Mouse (Mus musculus): ENCODE data around the gene Tmem179b. TPM values are rescaled to one million over a fixed set of nuclear protein-coding genes. Genes with fewer than 3 reads are reported as not detected.

Gene Tmem179b
- polyA plus RNA-seq (2015; fragmentation: Nextera tagmentation; extraction: Ambion mirVana) = 38.1 and 38.6 TPM in 2 replicates

GRCm38 (mm10) chr19:8774086-8774835, at the start of gene Tmem179b:
Tmem179b (minus strand) TSS chr19:8774467.
- Histone ChIP-seq H3K4me1 (replicated peaks) (peaks cover 42% of the 10 kb centered on the region), H3K9me3 (no peaks in the 10 kb centered on the region), H3K9ac (peak within 1 kb of the TSS; percentile 89), H3K27me3 (no peaks in the 10 kb centered on the region), H3K4me2 (peak within 1 kb of the TSS; percentile 99), H3K36me3 (peaks cover 34% of the 10 kb centered on the region), H3K27ac (peak within 1 kb of the TSS; percentile 99), H3K4me3 (peak within 1 kb of the TSS; percentile 69)
- under 1% methylated on average over 68 of the region's 68 CpGs for WGBS
- ATAC-seq (ENCODE audit: low FRiP score) = peak; percentile 95

- no peaks in the 10 kb centered on the region for H3K9me3 ChIP-seq
- no peak overlapping the region for H3K27ac ChIP-seq
- no peaks in the 10 kb centered on the region for H3K27me3 ChIP-seq
- ATAC-seq (ENCODE audit: low FRiP score) = no peak
- peak overlapping the region; percentile 96 for H3K4me2 ChIP-seq
- H3K4me1 ChIP-seq (replicated peaks) = peaks cover 33% of the 10 kb centered on the region
- peaks cover 49% of the 10 kb centered on the region for H3K36me3 ChIP-seq
- peak overlapping the region; percentile 99 for H3K9ac ChIP-seq
- WGBS = 59% methylated on average over 8 of the region's 8 CpGs
- peak overlapping the region; percentile 99 for H3K4me3 ChIP-seq
Measured at GRCm38 (mm10) chr19:8822696-8823095, 48.4 kb upstream of the Tmem179b start.

GRCm38 (mm10) chr19:8821146-8821545, 46.9 kb upstream of the Tmem179b start:
- no peak for ATAC-seq (ENCODE audit: low FRiP score)
- Histone ChIP-seq H3K4me3 (peak overlapping the region; percentile 99), H3K36me3 (peaks cover 33% of the 10 kb centered on the region), H3K27me3 (no peaks in the 10 kb centered on the region), H3K9me3 (no peaks in the 10 kb centered on the region), H3K27ac (no peak overlapping the region; the same call in 1 of the 2 replicates), H3K4me1 (replicated peaks) (peaks cover 47% of the 10 kb centered on the region), H3K9ac (peak overlapping the region; percentile 99), H3K4me2 (peak overlapping the region; percentile 96)
- WGBS = 2% methylated on average over 7 of the region's 7 CpGs

GRCm38 (mm10) chr19:8820424-8820956, 46.2 kb upstream of the Tmem179b start:
- WGBS = under 1% methylated on average over 48 of the region's 48 CpGs
- peaks cover 53% of the 10 kb centered on the region for H3K4me1 ChIP-seq (replicated peaks)
- peak overlapping the region; percentile 99 for H3K4me3 ChIP-seq
- H3K4me2 ChIP-seq = peak overlapping the region; percentile 96
- H3K27ac ChIP-seq = peak overlapping the region; percentile 99
- peaks cover 31% of the 10 kb centered on the region for H3K36me3 ChIP-seq
- H3K9ac ChIP-seq = peak overlapping the region; percentile 99
- no peaks in the 10 kb centered on the region for H3K9me3 ChIP-seq
- H3K27me3 ChIP-seq = no peaks in the 10 kb centered on the region
- ATAC-seq (ENCODE audit: low FRiP score) = peak; percentile 41

- Histone ChIP-seq H3K9me3 (no peaks in the 10 kb centered on the region), H3K9ac (peak within 1 kb of the TSS; percentile 99), H3K36me3 (peaks cover 29% of the 10 kb centered on the region), H3K27me3 (no peaks in the 10 kb centered on the region), H3K27ac (peak within 1 kb of the TSS; percentile 99), H3K4me2 (peak within 1 kb of the TSS; percentile 96), H3K4me3 (peak within 1 kb of the TSS; percentile 99), H3K4me1 (replicated peaks) (peaks cover 58% of the 10 kb centered on the region)
- peak; percentile 97 for ATAC-seq (ENCODE audit: low FRiP score)
- under 1% methylated on average over 81 of the region's 83 CpGs for WGBS
Measured at GRCm38 (mm10) chr19:8819596-8820423, 45.5 kb upstream of the Tmem179b start, which contains the start of gene Hnrnpul2. Hnrnpul2 (plus strand) TSS chr19:8820010.

DNA sequence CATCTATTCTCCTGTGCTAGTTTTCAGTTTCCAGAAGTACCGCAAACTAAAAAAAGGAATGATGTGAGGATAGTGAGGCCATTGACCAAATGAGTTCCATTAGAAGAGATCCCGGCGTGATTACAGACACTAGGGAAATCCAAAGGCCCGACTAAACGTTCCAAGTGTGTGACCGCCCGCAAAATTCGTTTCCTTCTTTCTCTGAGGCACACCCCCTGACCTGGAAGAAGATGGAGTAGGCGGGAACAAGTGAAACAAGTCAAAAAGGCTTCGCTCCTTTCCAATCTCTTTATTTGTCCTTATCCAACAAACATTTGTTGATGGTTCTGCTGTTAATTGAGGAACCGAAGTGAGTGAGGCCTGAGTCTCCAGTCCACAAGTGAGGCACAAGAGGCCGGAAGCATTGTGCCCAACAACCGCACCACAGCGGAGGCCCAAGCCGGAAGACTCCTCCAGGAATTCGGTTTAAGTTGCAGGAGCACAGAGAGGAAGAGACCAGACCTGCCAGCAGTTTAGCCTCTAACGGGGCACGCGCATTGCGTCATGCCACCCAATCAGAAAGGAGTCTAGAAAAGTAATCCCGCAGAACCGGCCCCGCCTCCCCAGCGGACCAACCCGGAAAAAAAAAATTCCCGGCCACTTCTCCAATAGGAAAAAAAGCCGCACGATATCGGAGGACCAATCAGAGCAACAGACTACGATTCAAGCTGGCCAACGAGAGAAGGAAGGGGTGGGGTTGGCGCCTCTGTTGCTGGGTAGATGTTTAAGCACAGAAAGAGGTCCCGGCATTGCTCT, 44.7 kb upstream of the Tmem179b start, which contains the start of gene Ttc9c:
TSS of gene Ttc9c (minus strand) at position 533 of the 795 bp plus-strand sequence.
- Histone ChIP-seq H3K4me2 (peak within 1 kb of the TSS; percentile 96), H3K36me3 (peaks cover 27% of the 10 kb centered on the region), H3K9me3 (no peaks in the 10 kb centered on the region), H3K4me3 (peak within 1 kb of the TSS; percentile 99), H3K27ac (peak within 1 kb of the TSS; percentile 99), H3K27me3 (no peaks in the 10 kb centered on the region), H3K9ac (peak within 1 kb of the TSS; percentile 99), H3K4me1 (replicated peaks) (peaks cover 60% of the 10 kb centered on the region)
- under 1% methylated on average over 33 of the region's 33 CpGs for WGBS
- ATAC-seq (ENCODE audit: low FRiP score) = peak; percentile 95

DNA sequence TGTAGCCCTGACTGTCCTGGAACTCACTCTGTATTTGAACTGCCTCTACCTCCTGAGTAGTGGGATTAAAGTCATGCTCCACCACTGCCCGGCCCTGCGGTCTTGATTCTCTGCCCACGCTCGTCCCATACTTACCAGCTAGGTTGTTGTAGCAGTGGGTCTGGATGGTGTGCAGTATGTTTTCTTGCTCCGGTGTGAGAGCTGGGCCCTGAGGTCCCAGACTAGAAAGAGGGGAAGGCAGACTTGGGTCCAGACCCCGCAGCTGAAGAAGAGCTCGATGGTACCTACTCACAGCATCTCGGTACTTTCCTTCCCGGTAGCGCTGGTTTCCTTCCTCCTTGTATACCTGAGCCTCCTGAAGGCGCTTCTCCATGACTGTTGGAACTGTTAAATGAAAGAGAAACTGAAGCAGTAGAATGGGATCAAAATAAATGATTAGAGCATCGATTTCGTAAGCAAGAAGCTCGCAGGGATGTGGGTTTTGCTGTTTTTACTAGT, 44.1 kb upstream of the Tmem179b start:
- WGBS = 35% methylated on average over 14 of the region's 14 CpGs
- no peak for ATAC-seq (ENCODE audit: low FRiP score)
- H3K4me1 ChIP-seq (replicated peaks) = peaks cover 56% of the 10 kb centered on the region

GRCm38 (mm10) chr19:8817001-8817400, 42.7 kb upstream of the Tmem179b start:
- WGBS = 78% methylated on average over 3 of the region's 3 CpGs
- Histone ChIP-seq H3K4me3 (peak overlapping the region; percentile 16), H3K4me2 (peak overlapping the region; percentile 27), H3K9me3 (no peaks in the 10 kb centered on the region), H3K36me3 (peaks cover 31% of the 10 kb centered on the region), H3K27ac (no peak overlapping the region), H3K27me3 (no peaks in the 10 kb centered on the region), H3K4me1 (replicated peaks) (peaks cover 42% of the 10 kb centered on the region), H3K9ac (peak overlapping the region; percentile 49)
- ATAC-seq (ENCODE audit: low FRiP score) = no peak

More for the DNA sequence above, 44.1 kb upstream of the Tmem179b start:
- H3K4me3 ChIP-seq = peak overlapping the region; percentile 99
- peaks cover 26% of the 10 kb centered on the region for H3K36me3 ChIP-seq
- H3K27me3 ChIP-seq = no peaks in the 10 kb centered on the region
- H3K4me2 ChIP-seq = peak overlapping the region; percentile 96
- H3K9me3 ChIP-seq = no peaks in the 10 kb centered on the region
- peak overlapping the region; percentile 90 for H3K9ac ChIP-seq
- peak overlapping the region; percentile 89 for H3K27ac ChIP-seq

DNA sequence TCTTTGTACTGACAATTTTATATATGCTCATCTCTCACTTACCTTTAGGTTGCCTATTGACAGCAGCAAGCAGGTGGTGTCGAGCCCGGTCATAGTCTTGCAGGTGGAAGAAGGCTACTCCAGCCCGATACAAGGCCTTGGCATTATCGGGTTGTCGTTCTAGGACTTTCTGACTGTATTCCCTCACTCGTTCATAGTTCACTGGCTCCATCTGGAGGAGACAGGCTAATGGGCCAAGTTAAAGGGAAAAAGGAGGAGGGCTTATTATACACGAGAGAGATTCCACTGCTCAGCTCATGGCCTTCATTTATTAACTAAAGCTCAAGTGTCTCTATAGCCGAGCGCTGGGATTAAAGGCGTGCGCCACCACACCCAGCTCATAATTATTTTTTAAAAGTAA, 41.5 kb upstream of the Tmem179b start:
- Histone ChIP-seq H3K9ac (peak overlapping the region; percentile 53; the same call in 1 of the 2 replicates), H3K27me3 (no peaks in the 10 kb centered on the region), H3K4me2 (peak overlapping the region; percentile 19; the same call in 1 of the 2 replicates), H3K4me3 (no peak overlapping the region), H3K9me3 (no peaks in the 10 kb centered on the region), H3K4me1 (replicated peaks) (peaks cover 35% of the 10 kb centered on the region), H3K36me3 (peaks cover 40% of the 10 kb centered on the region), H3K27ac (no peak overlapping the region)
- 74% methylated on average over 11 of the region's 11 CpGs for WGBS
- ATAC-seq (ENCODE audit: low FRiP score) = no peak

- no peak for ATAC-seq (ENCODE audit: low FRiP score)
Measured at GRCm38 (mm10) chr19:8806810-8807209, 32.5 kb upstream of the Tmem179b start.

More at GRCm38 (mm10) chr19:8806810-8807209, 32.5 kb upstream of the Tmem179b start:
- no peak overlapping the region for H3K27ac ChIP-seq
- no peak overlapping the region for H3K4me2 ChIP-seq
- 95% methylated on average over 5 of the region's 5 CpGs for WGBS
- H3K9me3 ChIP-seq = no peaks in the 10 kb centered on the region
- peaks cover 24% of the 10 kb centered on the region for H3K4me1 ChIP-seq (replicated peaks)
- H3K27me3 ChIP-seq = no peaks in the 10 kb centered on the region
- no peak overlapping the region for H3K4me3 ChIP-seq
- peaks cover 64% of the 10 kb centered on the region for H3K36me3 ChIP-seq
- no peak overlapping the region for H3K9ac ChIP-seq

Measured in hindbrain, embryonic 13.5 days (tissue).